Mouse (Mus musculus) brain, embryonic 14.5 days (tissue): ENCODE data around the gene Capza1.

Experiments
- CTCF ChIP-seq: fragments of 200-500 bp; IDR thresholded peaks from 2 replicates; pipeline ENCODE4 v1.5.1; 2012; ENCODE audit warnings: inconsistent platforms, mild to moderate bottlenecking, moderate library complexity, borderline replicate concordance; ENCODE audit not compliant: insufficient read depth, insufficient read length; ENCODE audit errors: extremely low read depth
- POLR2A ChIP-seq: fragments of 200-500 bp; IDR thresholded peaks from 2 replicates; pipeline ENCODE4 v1.6.1; 2012; ENCODE audit warnings: mild to moderate bottlenecking, inconsistent platforms, borderline replicate concordance; ENCODE audit not compliant: poor library complexity, insufficient read depth, insufficient read length, severe bottlenecking; ENCODE audit errors: extremely low read depth

DNA sequence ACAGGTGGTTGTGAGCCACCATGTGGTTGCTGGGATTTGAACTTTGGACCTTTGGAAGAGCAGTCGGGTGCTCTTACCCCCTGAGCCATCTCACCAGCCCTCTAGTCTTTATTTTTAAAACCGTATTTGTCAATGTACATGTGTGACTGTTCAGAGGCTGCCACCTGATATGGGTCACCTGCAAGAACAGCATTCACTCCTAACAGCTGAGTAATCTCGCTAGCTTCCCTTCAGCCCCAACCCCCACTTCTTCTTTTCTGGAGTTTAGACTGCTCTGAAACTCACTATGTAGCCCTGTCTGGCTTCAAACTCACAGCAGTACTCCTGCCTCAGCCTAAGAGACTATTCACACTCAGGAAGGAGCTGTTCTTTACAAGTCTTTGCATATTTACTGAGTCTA is 41.9 kb downstream of the Capza1 start:
- TF ChIP-seq CTCF (no peak), POLR2A (no peak)
